Mouse (Mus musculus) gastrocnemius, postnatal 4 days (tissue): ENCODE data around the gene Kcnip4. TPM values are rescaled to one million over a fixed set of nuclear protein-coding genes. Genes with fewer than 3 reads are reported as not detected.

Source experiments
- DNase-seq, 2 experiments: peaks; one replicate each; pipeline ENCODE4 v3.0.0; 2021 to 2022; ENCODE audit warnings: low spot score in 2 of 2, mixed read lengths in 2 of 2
- total RNA-seq, 2 experiments: library from RNA; stranded (reverse); gene quantifications; 2 replicates each; pipeline ENCODE4 v1.2.3; 2021

Gene Kcnip4
- total RNA-seq, 2 experiments from 2014 or later = 0.65 to 0.74 TPM

DNA sequence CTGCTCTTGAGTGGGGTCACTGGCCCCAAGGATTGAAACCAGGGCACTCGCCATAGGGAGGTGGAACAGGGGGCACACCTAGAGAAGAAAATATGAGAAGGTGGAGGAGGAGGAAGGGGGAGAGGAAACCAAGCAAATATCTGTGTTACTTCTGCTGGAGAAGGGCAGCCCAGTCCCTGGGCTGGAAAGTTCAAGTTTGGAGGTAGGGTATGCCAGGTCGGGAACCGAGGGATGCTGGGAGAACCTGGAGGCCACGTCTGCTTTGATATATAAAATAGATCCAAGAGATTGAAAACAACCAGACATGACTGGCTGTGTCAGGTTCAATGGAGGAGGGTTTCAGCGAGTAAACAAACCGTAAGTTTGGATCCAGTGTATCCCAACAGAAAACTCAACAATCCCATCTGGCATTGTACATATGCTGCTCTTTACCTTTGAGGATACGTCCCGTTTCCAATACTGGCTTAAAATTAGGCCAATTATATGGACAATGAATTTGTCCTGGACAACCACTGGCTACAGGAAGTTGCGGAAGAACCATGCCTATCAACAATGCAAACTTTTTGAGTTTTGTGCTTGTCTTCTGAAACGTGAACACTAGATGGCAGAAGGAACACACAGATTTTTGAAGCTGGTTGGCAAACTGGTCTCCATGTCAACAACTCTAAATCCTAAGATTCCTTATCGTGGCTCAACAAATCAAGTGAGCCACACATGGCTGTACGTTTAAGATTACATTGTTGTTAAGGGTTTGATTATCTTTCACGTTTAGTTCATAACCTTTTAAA is 155.9 kb downstream of the Kcnip4 start:
- no peak for DNase-seq

GRCm38 (mm10) chr5:49356381-49356780 is 168.3 kb downstream of the Kcnip4 start:
- DNase-seq = no peak

- no peak for DNase-seq
These were observed 172.6 kb downstream of the Kcnip4 start for GRCm38 (mm10) chr5:49352061-49352460.

DNA sequence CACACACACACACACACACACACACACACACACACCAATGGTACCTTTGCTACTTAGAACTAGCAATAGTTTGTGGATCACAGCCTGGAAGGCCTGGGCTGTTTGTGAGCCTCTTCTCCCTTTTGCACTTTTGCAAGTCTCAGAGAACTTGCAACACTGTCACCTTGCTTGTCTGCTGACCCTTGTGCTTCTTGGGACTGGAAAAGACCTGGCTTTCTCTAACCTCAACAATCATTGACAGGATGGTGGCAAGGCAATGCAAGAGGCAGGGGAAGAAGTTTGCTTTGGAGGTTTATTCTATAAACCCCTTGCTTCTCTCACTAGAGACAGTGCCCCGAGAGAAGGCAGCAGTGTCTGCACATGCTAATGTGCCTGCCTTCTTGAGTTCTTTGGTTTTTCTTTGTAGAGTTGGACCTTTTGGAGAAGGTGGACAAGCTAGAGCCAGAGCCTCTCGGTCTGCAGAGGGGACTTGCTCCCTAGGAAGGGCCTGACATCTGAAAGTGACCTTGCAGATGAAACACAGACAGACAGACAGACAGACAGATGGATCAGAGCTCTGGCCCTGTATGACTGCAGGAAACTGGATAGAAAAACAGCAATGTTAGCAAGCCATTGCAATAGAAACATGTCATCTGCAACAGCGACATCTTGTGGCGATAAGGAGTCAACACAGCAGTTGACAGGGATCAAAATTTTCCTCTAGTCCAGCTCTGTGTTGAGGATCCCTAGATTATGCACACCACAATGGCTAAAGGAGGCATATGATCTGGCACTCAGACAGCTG is 174.4 kb downstream of the Kcnip4 start:
- peak in 1 of 2 experiments; percentile 14 for DNase-seq

DNA sequence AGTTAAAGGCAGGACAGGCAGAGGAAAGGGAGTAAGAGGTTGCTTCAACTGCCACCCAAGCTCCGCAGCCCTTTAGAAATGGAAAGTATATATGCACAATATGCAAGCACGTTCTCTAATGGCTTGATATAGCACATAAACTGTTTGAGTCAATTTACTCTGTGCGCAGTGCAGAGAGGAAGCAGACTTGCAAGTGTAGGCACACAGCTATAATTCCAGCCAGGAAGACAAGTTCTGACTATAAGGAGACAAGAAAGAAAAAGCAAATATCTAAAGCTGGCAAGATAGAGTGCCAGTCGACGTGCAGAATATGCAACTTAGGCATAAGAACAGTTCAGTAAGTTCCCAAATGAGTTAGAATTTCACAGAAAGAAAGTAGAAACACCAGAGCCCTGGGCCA is 175.2 kb downstream of the Kcnip4 start:
- no peak for DNase-seq

- no peak for DNase-seq
These were observed 176.2 kb downstream of the Kcnip4 start for GRCm38 (mm10) chr5:49348511-49348910.

- DNase-seq = no peak
These were observed 180.1 kb downstream of the Kcnip4 start for GRCm38 (mm10) chr5:49344606-49345005.

- DNase-seq = no peak
These were observed 187.5 kb downstream of the Kcnip4 start for GRCm38 (mm10) chr5:49337164-49337563.

GRCm38 (mm10) chr5:49333063-49333462 is 191.6 kb downstream of the Kcnip4 start:
- no peak for DNase-seq

GRCm38 (mm10) chr5:49329023-49329422 is 195.7 kb downstream of the Kcnip4 start:
- DNase-seq = no peak

- DNase-seq = no peak
These were observed 206.0 kb downstream of the Kcnip4 start for GRCm38 (mm10) chr5:49318661-49319060.

DNA sequence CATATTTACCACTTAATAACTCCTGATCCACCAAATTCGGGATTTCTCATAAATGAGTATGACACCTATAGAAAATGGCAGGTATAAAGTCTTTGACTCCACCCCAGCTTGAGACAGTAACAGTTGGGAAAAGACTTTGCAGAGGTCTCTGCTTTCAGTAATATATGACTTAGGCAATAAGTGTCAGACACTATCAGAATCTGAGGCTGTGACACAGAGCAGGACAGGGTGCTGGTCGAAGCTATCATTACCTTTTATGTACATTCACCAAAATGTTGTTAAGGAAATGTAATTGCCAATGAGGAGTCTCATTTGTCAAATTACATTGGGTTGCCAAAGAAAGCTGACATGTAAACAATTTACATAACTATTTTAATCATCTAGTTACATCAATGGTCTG is 206.8 kb downstream of the Kcnip4 start:
- DNase-seq = no peak

DNA sequence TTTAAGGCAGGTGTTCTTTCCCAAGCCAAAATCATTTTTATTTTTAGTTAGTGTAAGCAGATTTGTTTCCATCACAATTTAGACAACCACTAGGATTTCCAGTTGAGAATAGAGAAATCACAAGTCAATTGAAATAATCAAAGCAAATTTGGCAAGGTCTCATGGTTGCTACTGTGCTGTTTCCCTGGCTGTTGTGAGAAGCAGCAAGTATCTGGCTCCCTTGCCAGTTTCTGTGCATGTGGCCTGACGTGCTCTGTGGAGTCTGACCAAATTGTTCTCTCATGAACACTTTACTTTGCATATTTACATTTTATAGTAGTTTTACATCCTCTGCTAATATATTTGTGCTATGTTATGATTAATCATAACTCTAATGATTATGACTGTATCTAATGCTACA is 217.9 kb downstream of the Kcnip4 start:
- no peak for DNase-seq

- no peak for DNase-seq
These were observed 219.4 kb downstream of the Kcnip4 start for GRCm38 (mm10) chr5:49305321-49305720.

DNA sequence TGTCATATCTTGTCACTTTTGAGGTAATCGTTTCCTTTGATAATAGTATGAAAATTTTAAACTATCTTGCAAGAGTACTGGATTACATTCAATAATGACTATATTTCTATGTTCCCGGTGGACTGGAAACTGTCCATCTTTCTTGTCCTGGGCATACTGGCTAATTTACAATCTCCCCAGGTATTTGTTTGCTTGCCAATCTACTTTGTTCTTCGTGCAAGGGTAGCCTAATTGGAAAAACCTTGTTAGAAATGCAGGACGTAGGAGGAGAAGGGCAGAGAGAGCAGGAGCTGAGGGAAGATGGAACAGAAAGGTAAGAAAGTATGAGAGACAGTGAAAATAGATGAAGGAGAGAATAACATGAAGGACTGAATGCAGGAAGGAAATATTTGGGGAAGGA is 226.1 kb downstream of the Kcnip4 start:
- DNase-seq = no peak

DNA sequence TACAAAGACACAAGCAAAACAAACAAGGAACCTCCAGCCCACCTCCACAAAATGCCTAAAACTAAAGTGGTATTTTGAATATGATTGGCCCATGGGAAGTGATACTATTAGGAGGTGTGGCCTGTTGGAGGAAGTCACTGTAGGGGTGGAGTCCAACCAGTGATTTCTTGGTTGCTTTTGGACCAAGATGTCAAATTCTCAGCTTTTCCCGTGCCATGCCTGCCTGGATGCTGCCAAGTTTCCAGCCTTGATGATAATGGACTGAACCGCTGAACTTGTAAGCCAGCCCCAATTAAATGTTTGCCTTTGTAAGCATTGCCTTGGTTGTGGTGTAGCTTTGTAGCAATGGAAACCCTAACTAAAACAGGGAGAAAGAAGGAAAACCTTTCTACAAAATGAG is 232.3 kb downstream of the Kcnip4 start:
- no peak for DNase-seq

DNA sequence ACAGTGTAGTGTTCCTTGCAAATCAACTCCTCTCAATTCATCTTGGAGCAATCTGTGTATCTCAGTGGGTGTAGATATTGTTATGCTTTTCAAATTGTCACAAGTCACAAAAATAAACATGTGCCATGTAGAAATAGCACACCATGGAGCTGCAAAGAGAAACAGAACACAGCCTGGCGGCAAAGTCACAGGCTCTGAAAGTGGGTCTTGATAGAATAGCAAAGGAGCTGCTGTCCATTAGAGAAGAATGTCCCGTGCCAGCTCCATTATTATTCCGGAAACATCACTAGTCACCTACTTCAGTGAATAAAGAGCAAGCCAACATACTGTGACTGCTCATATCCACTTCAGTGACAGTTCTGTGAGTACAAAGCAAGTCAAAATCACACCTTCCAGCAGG is 232.9 kb downstream of the Kcnip4 start:
- DNase-seq = no peak

DNA sequence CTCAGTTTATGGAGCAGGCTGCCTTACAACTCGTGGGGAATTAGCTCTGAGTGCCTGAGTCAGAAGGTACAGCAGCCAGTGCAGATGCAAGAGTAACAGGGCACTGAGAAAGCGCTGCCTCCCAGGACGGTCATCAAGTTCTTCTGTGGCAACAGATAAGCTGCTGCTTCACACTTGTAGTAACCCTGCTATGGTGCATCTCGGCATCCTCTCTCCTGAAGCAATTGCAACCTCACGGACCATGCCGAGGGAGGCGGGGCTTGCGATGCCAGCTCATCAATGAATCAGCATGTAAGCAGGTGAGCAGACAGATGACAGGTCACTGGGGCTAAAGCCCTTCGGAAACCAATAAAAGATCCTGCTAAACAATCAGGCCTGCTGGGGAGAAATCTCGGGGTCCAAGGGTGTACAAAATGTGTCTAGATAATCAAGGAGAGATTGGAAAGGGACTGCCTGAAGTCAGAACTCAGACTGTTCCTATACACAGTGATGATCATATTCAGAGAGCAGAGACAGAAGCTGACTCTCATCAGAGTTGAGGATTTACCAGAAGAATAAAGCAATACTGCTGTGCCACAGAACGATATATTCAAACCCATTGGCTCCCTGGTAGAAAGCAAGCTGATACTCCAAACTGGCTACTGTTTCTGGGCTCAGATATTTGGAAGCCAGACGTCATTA is 239.1 kb downstream of the Kcnip4 start:
- DNase-seq = peak in 1 of 2 experiments; percentile 8

GRCm38 (mm10) chr5:49284776-49285175 is 239.9 kb downstream of the Kcnip4 start:
- no peak for DNase-seq

- no peak for DNase-seq
These were observed 241.3 kb downstream of the Kcnip4 start for GRCm38 (mm10) chr5:49283403-49283802.

DNA sequence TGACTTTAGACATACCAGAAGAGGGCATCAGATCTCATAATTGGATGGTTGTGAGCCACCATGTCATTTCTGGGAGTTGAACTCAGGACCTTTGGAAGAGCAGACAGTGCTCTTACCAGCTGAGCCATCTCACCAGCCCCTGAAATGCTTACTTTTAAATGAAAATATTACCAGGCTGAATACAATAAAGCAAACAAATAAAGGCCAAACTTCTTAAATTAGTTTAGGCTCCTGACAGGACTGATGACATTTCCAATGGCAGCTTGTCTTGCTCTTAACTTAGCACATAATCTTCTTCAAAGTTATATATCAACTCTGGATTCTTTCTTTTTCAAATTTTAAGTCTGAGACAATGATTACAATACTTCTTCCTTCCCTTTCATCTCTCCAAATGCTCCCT is 252.8 kb downstream of the Kcnip4 start:
- DNase-seq = no peak

GRCm38 (mm10) chr5:49268807-49269206 is 255.9 kb downstream of the Kcnip4 start:
- no peak for DNase-seq
